Mouse (Mus musculus) lung, adult 2 months (tissue): Measurements from ENCODE around the gene Exosc5.

Experiments
- CTCF ChIP-seq: fragments of 200-500 bp; IDR thresholded peaks from 2 replicates; pipeline ENCODE4 v1.5.1; 2011; ENCODE audit warnings: mild to moderate bottlenecking, low read length, control low read depth; ENCODE audit not compliant: insufficient read depth
- POLR2A ChIP-seq: fragments of 200-500 bp; IDR thresholded peaks from 2 replicates; pipeline ENCODE4 v1.6.1; 2011; ENCODE audit warnings: low read depth, mild to moderate bottlenecking, control low read depth, low read length, borderline replicate concordance; ENCODE audit errors: extremely low read depth

GRCm38 (mm10) chr7:25681341-25682231 is 22.6 kb downstream of the Exosc5 start:
- TF ChIP-seq POLR2A (no peak), CTCF (no peak)
